Comparison of ENCODE assay signal across 37 mouse cellular contexts in the genomic region with DNA sequence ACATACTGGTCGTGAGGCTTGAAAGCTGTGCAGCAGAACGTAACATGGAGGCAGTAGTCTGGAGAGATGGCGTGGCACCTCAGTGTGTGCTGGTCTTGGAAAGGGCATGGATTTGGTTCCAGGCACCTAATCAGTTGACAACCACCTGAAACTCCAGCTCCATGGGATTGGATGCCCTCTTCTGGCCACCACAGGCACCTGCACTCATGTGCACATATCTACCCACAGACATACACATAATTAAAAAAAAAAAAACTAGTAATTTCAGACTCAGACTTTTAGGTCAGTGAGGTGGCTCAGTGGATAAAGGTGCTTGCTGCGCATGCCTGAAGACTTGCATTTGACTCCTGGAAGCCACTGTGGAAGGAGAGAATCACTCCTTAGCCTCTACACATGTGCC. TPM values are rescaled to one million over a fixed set of nuclear protein-coding genes. Genes with fewer than 3 reads are reported as not detected.
DNase-seq lines count a peak whose midpoint lies in the region; ATAC-seq and TF ChIP-seq lines count a peak whose summit lies in the region.
"Had no signal": no experiment of that assay in that cellular context is flagged by ENCODE, and none has a peak within 500 bp of the region (broad histone marks: within the 10 kb centered on the region; RNA-seq: fewer than 3 reads in every experiment).

No protein-coding gene starts in this region.

- no peaks in the 10 kb centered on the region for H3K9me3 ChIP-seq in kidney, postnatal 0 days (replicated peaks; ENCODE audit: low read length)
- H3K9me3 ChIP-seq: embryonic facial prominence, embryonic 12.5 days; forebrain, embryonic 15.5 days; hindbrain, embryonic 10.5 days; hindbrain, embryonic 15.5 days; midbrain, embryonic 12.5 days had no signal

- no peak overlapping the region for H3K27ac ChIP-seq in kidney, postnatal 0 days
- H3K27ac ChIP-seq in testis, adult 2 months (ENCODE audit: control insufficient read depth, insufficient read depth, low read depth, low read length) = no peak overlapping the region
- H3K27ac ChIP-seq: embryonic facial prominence, embryonic 12.5 days; forebrain, embryonic 15.5 days; hindbrain, embryonic 10.5 days; hindbrain, embryonic 15.5 days; liver, embryonic 13.5 days; midbrain, embryonic 12.5 days; neural tube, embryonic 12.5 days had no signal

- H3K4me2 ChIP-seq in kidney, postnatal 0 days (ENCODE audit: low read length) = no peak overlapping the region
- H3K4me2 ChIP-seq: embryonic facial prominence, embryonic 12.5 days; forebrain, embryonic 15.5 days; hindbrain, embryonic 15.5 days; liver, embryonic 13.5 days; midbrain, embryonic 12.5 days; neural tube, embryonic 12.5 days had no signal

- WGBS in kidney, postnatal 0 days = 95% methylated on average over 4 of the region's 4 CpGs

- no peak overlapping the region for H3K4me3 ChIP-seq in kidney, postnatal 0 days (replicated peaks; ENCODE audit: low read depth, low read length)
- no peak overlapping the region for H3K4me3 ChIP-seq in testis, adult 2 months (ENCODE audit: control insufficient read depth, low read depth, low read length)
- H3K4me3 ChIP-seq: embryonic facial prominence, embryonic 12.5 days; forebrain, embryonic 15.5 days; hindbrain, embryonic 10.5 days; hindbrain, embryonic 15.5 days; liver, embryonic 13.5 days; midbrain, embryonic 12.5 days; myocyte; neural tube, embryonic 12.5 days had no signal

- 0 out of 2 replicates have a peak, but pooled peaks have one; percentile 30 for TF ChIP-seq CTCF in kidney, postnatal 0 days (IDR thresholded peaks at IDR 0.05; ENCODE audit: low read depth)
- TF ChIP-seq CTCF in testis, adult 2 months (IDR thresholded peaks at IDR 0.05; ENCODE audit: control insufficient read depth, insufficient read depth, insufficient replicate concordance, low read depth, low read length) = peak; percentile 15; the same call in 1 of the 2 replicates

- H3K27me3 ChIP-seq in kidney, postnatal 0 days (ENCODE audit: insufficient read depth, low read length) = no peaks in the 10 kb centered on the region
- H3K27me3 ChIP-seq in testis, adult 2 months (ENCODE audit: control insufficient read depth, insufficient read depth, low read length) = no peaks in the 10 kb centered on the region
- H3K27me3 ChIP-seq: forebrain, embryonic 15.5 days; hindbrain, embryonic 15.5 days; liver, embryonic 13.5 days; neural tube, embryonic 12.5 days had no signal

- no peaks in the 10 kb centered on the region for H3K36me3 ChIP-seq in kidney, postnatal 0 days (ENCODE audit: insufficient read depth, low read length)
- no peaks in the 10 kb centered on the region for H3K36me3 ChIP-seq in testis, adult 2 months (ENCODE audit: control insufficient read depth, insufficient read depth, low read length)
- H3K36me3 ChIP-seq: embryonic facial prominence, embryonic 12.5 days; forebrain, embryonic 15.5 days; hindbrain, embryonic 10.5 days; hindbrain, embryonic 15.5 days; liver, embryonic 13.5 days; midbrain, embryonic 12.5 days; neural tube, embryonic 12.5 days had no signal

- TF ChIP-seq POLR2A in testis, adult 2 months (IDR thresholded peaks at IDR 0.05; ENCODE audit: control insufficient read depth, low read depth, low read length) = no peak

- 0 out of 2 replicates have a peak, but pooled peaks cover 4% of the 10 kb centered on the region for H3K4me1 ChIP-seq in kidney, postnatal 0 days (replicated peaks; ENCODE audit: insufficient read depth, low read length)
- H3K4me1 ChIP-seq in testis, adult 2 months (ENCODE audit: control insufficient read depth, insufficient read depth, low read length) = peaks cover 3% of the 10 kb centered on the region; the same call in 1 of the 2 replicates

- H3K9ac ChIP-seq in kidney, postnatal 0 days (ENCODE audit: low read depth, low read length) = no peak overlapping the region
- H3K9ac ChIP-seq: embryonic facial prominence, embryonic 12.5 days; forebrain, embryonic 15.5 days; hindbrain, embryonic 15.5 days; liver, embryonic 13.5 days; midbrain, embryonic 12.5 days; neural tube, embryonic 12.5 days had no signal

- ATAC-seq in kidney, postnatal 0 days (replicated peaks; ENCODE audit: low FRiP score, low read depth) = no peak
- ATAC-seq: forebrain, embryonic 15.5 days had no signal

- no peak for DNase-seq in kidney, postnatal 0 days (ENCODE audit: low spot score)
- no peak for DNase-seq in kidney, adult 8-10 months
- no peak for DNase-seq in testis, postnatal 14 days (ENCODE audit: low spot score)
- peak; percentile 32 for DNase-seq in R1 (ENCODE audit: low read depth, low spot score)
- no peak for DNase-seq in left cerebral cortex, postnatal 36 days (ENCODE audit: low spot score in 2 of 2)
- no peak for DNase-seq in spleen, adult 12 weeks (ENCODE audit: low spot score)
- DNase-seq: adrenal gland, postnatal 10 days; cerebellum, adult 11-12 months; cerebellum, adult 9-11 months; embryo, embryonic 11 days; heart, postnatal 14 days; kidney, adult 9 months; kidney, postnatal 14 days; left cerebral cortex, postnatal 4 days; liver, embryonic 13.5 days; lung, adult 2 months; right cerebral cortex, adult 18-20 months; thymus, postnatal 25 days had no signal

- intact Hi-C loops in left cerebral cortex, postnatal 36 days (cut with DNase I) = loop anchor here (5.0 kb wide), 2 partner anchors 105 to 180 kb away; no protein-coding TSS in a partner anchor

RNA-seq across cellular contexts. Expression of a gene that starts 3.5 kb away (rescaled TPM):
- polyA plus RNA-seq in kidney, postnatal 0 days (2015; fragmentation: Nextera tagmentation; extraction: Ambion mirVana) = 30.4 and 32.8 TPM in 2 replicates
- polyA plus RNA-seq in testis, adult 2 months (2012; rRNA removed) = 353 and 458 TPM in 2 replicates
- total RNA-seq in left cerebral cortex, postnatal 36 days (2021) = 10 to 100 TPM; 42.2 to 49.9 TPM

RNA-seq across cellular contexts. Expression of a gene that starts 8.5 kb away (rescaled TPM):
- polyA plus RNA-seq in kidney, postnatal 0 days (2015; fragmentation: Nextera tagmentation; extraction: Ambion mirVana) = 0.04 TPM in 1 of 2 replicates, not detected in the other
- not detected in 2 replicates for polyA plus RNA-seq in testis, adult 2 months (2012; rRNA removed)
- not detected for total RNA-seq in left cerebral cortex, postnatal 36 days (2021)
- total RNA-seq: adrenal gland, postnatal 10 days; gastrocnemius, adult 18-20 months; gastrocnemius, postnatal 4 days; heart, adult 8-10 months; heart, postnatal 14 days; layer of hippocampus, adult 18-20 months; layer of hippocampus, postnatal 25 days; left cerebral cortex, adult 8-10 months; left cerebral cortex, postnatal 4 days; megakaryocyte progenitor cell, adult 5-6 weeks; midbrain, postnatal 0 days had no signal
- polyA plus RNA-seq: embryonic facial prominence, embryonic 12.5 days; forebrain, embryonic 15.5 days; heart, embryonic 14.5 days; hindbrain, embryonic 10.5 days; hindbrain, embryonic 15.5 days; intestine, embryonic 14.5 days; limb, embryonic 14.5 days; liver, embryonic 13.5 days; lung, adult 2 months; midbrain, embryonic 12.5 days; midbrain, postnatal 0 days; myocyte; neural tube, embryonic 12.5 days had no signal

RNA-seq across cellular contexts. Expression of a gene that starts 50.9 kb away (rescaled TPM):
- polyA plus RNA-seq in kidney, postnatal 0 days (2015; fragmentation: Nextera tagmentation; extraction: Ambion mirVana) = 9.1 and 9.9 TPM in 2 replicates
- polyA plus RNA-seq in testis, adult 2 months (2012; rRNA removed) = 3.1 and 3.3 TPM in 2 replicates
- total RNA-seq in left cerebral cortex, postnatal 36 days (2021) = 10 to 100 TPM; 11.6 to 14.2 TPM

RNA-seq across cellular contexts. Expression of a gene that starts 51.1 kb away (rescaled TPM):
- polyA plus RNA-seq in kidney, postnatal 0 days (2015; fragmentation: Nextera tagmentation; extraction: Ambion mirVana) = 5.3 and 7.8 TPM in 2 replicates
- 1.3 and 1.9 TPM in 2 replicates for polyA plus RNA-seq in testis, adult 2 months (2012; rRNA removed)
- total RNA-seq in left cerebral cortex, postnatal 36 days (2021) = 10 to 100 TPM; 10.2 to 12.6 TPM

RNA-seq across cellular contexts. Expression of a gene that starts 59.6 kb away (rescaled TPM):
- polyA plus RNA-seq in kidney, postnatal 0 days (2015; fragmentation: Nextera tagmentation; extraction: Ambion mirVana) = 33.9 and 36.2 TPM in 2 replicates
- 30.3 and 37.7 TPM in 2 replicates for polyA plus RNA-seq in testis, adult 2 months (2012; rRNA removed)
- total RNA-seq in left cerebral cortex, postnatal 36 days (2021) = 10 to 100 TPM; 47.6 to 48.0 TPM

Comparison
In these comparisons a context has a peak if more than half of its experiments do, and no peak if none do; other contexts are left out.
1. RNA of a gene that starts 3.5 kb away (polyA plus RNA-seq): 353 to 458 TPM in testis, adult 2 months; 30.4 to 32.8 TPM in kidney, postnatal 0 days; every median in the first group is over 10 times any median in the second.